In the genomic region with DNA sequence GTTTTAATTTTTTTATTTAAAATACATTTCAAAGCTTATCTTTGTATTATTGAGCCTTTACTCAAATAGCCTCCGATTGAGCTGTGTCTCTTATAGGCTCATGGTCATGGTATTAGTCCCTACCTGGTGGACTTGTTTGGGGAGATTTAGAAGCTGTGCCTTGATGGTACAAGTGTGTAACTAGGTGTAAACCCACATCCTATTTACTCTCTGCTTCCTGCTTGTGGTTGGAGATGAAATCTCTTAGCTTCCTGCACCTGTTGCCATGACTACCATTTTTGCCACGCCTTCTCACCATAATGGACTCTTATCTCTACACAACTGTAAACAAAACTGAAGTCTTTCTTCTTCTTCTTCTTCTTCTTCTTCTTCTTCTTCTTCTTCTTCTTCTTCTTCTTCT, we compare ENCODE assay signal across 22 mouse cellular contexts.
DNase-seq lines count a peak whose midpoint lies in the region; ATAC-seq lines count a peak whose summit lies in the region.
"Had no signal": no experiment of that assay in that cellular context is flagged by ENCODE, and none has a peak within 500 bp of the region (broad histone marks: within the 10 kb centered on the region; RNA-seq: fewer than 3 reads in every experiment).

No protein-coding gene starts in this region.

- intact Hi-C loops in heart, postnatal 36 days (cut with DNase I), result no loop called here

- no peaks in the 10 kb centered on the region for H3K36me3 ChIP-seq in kidney, embryonic 16.5 days (ENCODE audit: insufficient read depth, low read length)
- H3K36me3 ChIP-seq: embryonic facial prominence, embryonic 13.5 days; heart, embryonic 10.5 days; hindbrain, embryonic 13.5 days had no signal

- H3K27me3 ChIP-seq in kidney, embryonic 16.5 days (ENCODE audit: insufficient read depth, low read length), result no peaks in the 10 kb centered on the region
- H3K27me3 ChIP-seq: embryonic facial prominence, embryonic 13.5 days; forebrain, embryonic 13.5 days; hindbrain, embryonic 13.5 days had no signal

- peak; percentile 19 for DNase-seq in heart, adult 11 months
- DNase-seq in heart, postnatal 36 days, result no peak
- DNase-seq in CD4-positive helper T cell, adult 2 months (ENCODE audit: low read depth, low spot score), result peak; percentile 42
- DNase-seq in T-cell, adult 2 months (ENCODE audit: low spot score), result peak; percentile 1
- peak; percentile 44 for DNase-seq in naive thymus-derived CD4-positive, alpha-beta T cell, adult 2 months (ENCODE audit: low read depth)
- no peak for DNase-seq in gastrocnemius, postnatal 4 days (ENCODE audit: low spot score in 2 of 2)
- DNase-seq: adrenal gland, postnatal 14 days; B cell, adult 2 months; cerebellum, adult 18-20 months; cerebellum, adult 9-11 months; cerebellum, postnatal 36 days; forebrain, postnatal 0 days; gastrocnemius, postnatal 25 days; heart, adult 18-20 months; heart, postnatal 10 days had no signal

- WGBS in kidney, embryonic 16.5 days, result 81% methylated on average over 2 of the region's 2 CpGs

- H3K4me2 ChIP-seq in kidney, embryonic 16.5 days (replicated peaks; ENCODE audit: low read depth, low read length), result no peak overlapping the region
- H3K4me2 ChIP-seq: embryonic facial prominence, embryonic 13.5 days; forebrain, embryonic 13.5 days; hindbrain, embryonic 13.5 days had no signal

- no peak overlapping the region for H3K9ac ChIP-seq in kidney, embryonic 16.5 days (replicated peaks; ENCODE audit: low read length)
- H3K9ac ChIP-seq: embryonic facial prominence, embryonic 13.5 days; forebrain, embryonic 13.5 days; forebrain, postnatal 0 days; hindbrain, embryonic 13.5 days had no signal

- no peak for ATAC-seq in kidney, embryonic 16.5 days (ENCODE audit: low FRiP score, low TSS enrichment)
- ATAC-seq: forebrain, embryonic 13.5 days; forebrain, postnatal 0 days; hindbrain, postnatal 0 days; intestine, embryonic 16.5 days had no signal

- no peak overlapping the region for H3K4me3 ChIP-seq in kidney, embryonic 16.5 days (ENCODE audit: low read length)
- H3K4me3 ChIP-seq: embryonic facial prominence, embryonic 13.5 days; forebrain, embryonic 13.5 days; heart, embryonic 10.5 days; hindbrain, embryonic 13.5 days had no signal

- no peaks in the 10 kb centered on the region for H3K9me3 ChIP-seq in kidney, embryonic 16.5 days (ENCODE audit: low read length)
- H3K9me3 ChIP-seq: embryonic facial prominence, embryonic 13.5 days; forebrain, embryonic 13.5 days; heart, embryonic 10.5 days; hindbrain, embryonic 13.5 days had no signal

- no peaks in the 10 kb centered on the region for H3K4me1 ChIP-seq in kidney, embryonic 16.5 days (ENCODE audit: insufficient read depth, low read length)
- H3K4me1 ChIP-seq: embryonic facial prominence, embryonic 13.5 days; forebrain, embryonic 13.5 days; heart, embryonic 10.5 days; hindbrain, embryonic 13.5 days had no signal

- no peak overlapping the region for H3K27ac ChIP-seq in kidney, embryonic 16.5 days (ENCODE audit: low read length)
- H3K27ac ChIP-seq: embryonic facial prominence, embryonic 13.5 days; forebrain, embryonic 13.5 days; heart, embryonic 10.5 days; hindbrain, embryonic 13.5 days; hindbrain, postnatal 0 days had no signal

Comparison
In these comparisons a context has a peak if more than half of its experiments do, and no peak if none do; other contexts are left out.
1. DNase-seq: peak in heart, adult 11 months (single experiment), CD4-positive helper T cell, adult 2 months (single experiment), T-cell, adult 2 months (single experiment) and naive thymus-derived CD4-positive, alpha-beta T cell, adult 2 months (single experiment); none in heart, postnatal 36 days (0 of 2) and gastrocnemius, postnatal 4 days (0 of 2).